Mouse (Mus musculus) embryo, embryonic 10 days (tissue): ENCODE data around the gene Frmd5.

Source experiments
- DNase-seq: peaks from one replicate; pipeline ENCODE4 v3.0.0-alpha.2; 2015; ENCODE audit warnings: low spot score

Gene Frmd5

GRCm38 (mm10) chr2:121761861-121762260, 45.0 kb downstream of the Frmd5 start:
- no peak for DNase-seq

GRCm38 (mm10) chr2:121761281-121761795, 45.5 kb downstream of the Frmd5 start:
- DNase-seq = no peak

GRCm38 (mm10) chr2:121760646-121761045, 46.2 kb downstream of the Frmd5 start:
- no peak for DNase-seq

GRCm38 (mm10) chr2:121758258-121758657, 48.6 kb downstream of the Frmd5 start:
- no peak for DNase-seq

DNA sequence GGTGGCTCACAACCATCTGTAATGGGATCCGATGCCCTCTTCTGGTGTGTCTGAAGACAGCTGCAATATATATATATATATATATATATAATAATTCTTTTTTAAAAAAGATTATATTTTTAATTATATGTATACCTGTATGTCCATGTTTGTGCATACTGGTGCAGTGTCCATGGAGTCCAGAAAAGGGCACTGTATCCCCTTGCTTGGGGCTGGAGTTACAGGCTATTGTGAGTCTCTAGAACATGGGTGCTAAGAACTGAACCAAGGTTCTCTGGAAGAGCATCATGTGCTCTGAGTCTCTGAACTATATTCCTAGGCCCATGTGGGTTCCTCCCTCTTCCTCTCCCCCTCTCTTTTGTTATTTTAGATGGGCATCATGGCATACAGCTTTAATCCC, 50.6 kb downstream of the Frmd5 start:
- no peak for DNase-seq

GRCm38 (mm10) chr2:121755056-121755455, 51.8 kb downstream of the Frmd5 start:
- peak; percentile 45 for DNase-seq

GRCm38 (mm10) chr2:121750121-121750520, 56.8 kb downstream of the Frmd5 start:
- DNase-seq = no peak

GRCm38 (mm10) chr2:121741151-121741550, 65.7 kb downstream of the Frmd5 start:
- DNase-seq = no peak

DNA sequence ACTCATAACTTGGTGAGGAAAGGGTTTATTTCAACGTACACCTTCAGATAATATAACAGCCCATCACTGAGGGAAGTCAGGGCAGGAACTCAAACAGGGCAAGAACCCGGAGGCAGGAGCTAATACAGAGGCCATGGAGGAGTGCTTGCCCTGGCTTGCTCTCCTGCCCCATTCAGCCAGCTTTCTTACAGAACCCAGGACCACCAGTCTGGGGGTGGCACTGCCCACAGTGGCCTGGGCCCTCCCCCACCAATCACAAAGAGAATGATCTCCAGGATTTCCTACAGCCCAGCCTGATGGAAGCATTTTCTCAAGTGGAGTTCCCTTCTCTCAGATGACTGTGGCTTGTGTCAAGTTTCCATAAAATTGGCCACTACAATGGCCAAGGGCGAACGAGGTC, 67.5 kb downstream of the Frmd5 start:
- no peak for DNase-seq

DNA sequence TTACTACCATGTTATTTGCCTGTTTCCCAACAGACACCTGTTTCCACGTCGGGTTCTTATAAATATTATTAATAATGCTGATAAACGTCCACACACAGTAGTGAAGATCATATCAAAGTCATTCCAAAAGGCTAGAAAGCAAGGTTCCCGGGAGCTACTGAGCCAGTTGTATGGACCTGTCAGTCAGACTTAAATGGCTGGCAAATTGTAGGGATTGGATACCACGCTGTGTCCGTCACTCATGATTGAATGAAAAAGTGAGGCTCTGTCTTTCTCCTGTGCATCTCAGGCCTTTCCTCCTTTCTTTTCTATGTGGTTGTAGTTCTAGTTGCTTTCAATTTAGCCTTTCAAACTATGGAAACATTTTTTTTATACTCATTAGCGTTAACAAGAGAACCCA, 73.5 kb downstream of the Frmd5 start:
- DNase-seq = no peak

DNA sequence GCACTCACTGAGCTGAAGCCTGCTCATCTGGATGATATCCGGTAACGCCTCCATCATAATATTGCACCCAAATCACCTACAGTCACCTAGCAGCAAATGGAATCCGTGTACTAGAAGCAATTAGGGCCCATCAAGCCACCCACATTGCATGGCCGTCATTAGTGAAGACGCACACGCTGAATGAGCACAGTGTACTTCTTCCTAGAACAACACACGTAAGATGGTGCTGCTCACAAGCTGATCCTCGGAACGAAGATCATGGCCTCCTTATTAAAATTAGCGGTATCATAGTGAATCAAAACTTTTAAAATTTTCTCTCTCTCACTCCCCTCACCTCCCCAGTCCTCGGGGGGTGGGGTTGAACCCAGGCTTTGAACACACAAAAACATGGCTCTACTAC, 76.4 kb downstream of the Frmd5 start:
- no peak for DNase-seq

DNA sequence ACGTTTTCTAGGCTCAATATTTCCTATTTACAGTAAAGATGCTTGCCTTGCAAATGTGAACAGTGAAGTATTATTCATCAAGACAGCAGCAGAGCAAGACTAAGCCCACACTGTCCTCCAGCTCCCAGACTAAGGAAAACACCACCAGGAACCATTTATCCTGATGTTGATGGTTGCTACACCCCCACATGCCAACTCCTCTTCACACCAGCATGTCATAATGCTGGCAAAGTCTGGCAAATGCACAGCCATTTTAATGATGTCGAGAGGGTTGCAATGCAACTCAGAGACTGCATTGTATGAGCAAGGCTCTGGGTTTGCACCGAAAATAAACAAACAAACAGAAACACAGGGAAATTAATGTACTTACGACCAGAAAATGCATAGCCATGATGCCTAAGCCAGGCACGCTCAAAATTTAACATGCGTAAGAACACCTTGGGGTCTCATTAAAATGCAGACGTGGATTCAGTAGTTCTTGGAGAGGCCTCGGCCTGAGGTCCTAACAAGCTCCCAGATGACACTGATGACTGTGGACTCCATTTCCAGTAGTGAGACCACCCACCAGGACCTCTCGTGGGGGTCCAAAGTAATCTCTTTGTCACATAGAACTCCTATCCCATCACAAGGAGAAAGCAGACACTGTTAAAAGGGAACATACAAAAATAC, 77.8 kb downstream of the Frmd5 start:
- no peak for DNase-seq

DNA sequence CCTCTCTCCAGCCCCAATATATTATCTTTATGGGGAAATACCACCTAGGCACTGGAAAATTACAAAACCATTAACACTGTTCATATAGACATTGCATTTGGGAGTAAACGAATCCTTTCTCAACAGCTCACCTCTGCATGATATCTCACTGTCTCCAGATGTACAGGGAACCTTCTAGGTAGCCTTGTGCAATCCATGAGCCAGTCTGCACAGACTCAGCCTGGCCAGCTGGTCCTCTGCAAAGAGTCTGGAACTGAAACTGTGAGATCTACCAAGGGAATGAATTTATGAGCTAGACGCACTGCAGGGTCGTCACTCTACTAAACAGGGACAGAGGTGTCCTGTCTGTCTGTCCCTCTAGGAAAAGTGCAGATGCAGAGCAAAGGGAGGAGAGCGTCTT, 82.0 kb downstream of the Frmd5 start:
- DNase-seq = no peak

GRCm38 (mm10) chr2:121723796-121724195, 83.1 kb downstream of the Frmd5 start:
- no peak for DNase-seq

DNA sequence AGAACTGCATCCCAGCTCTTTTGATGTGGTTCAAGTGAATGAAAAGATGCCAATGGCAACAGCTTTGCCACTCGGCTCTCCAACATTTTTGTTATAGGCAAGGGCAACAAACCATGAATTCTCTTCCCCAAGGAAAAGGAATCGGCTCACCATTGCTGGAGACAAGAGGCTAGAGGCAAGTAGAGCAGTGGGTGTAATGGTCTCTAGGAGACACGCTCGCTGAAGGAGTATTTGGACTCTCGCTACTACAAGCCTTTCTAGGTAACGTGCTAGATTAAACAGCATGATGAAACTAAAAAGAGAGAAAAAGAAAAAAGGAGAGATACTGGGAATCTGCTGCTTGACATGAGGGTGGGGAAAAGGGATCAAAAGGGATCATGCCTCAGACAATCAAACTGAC, 87.9 kb downstream of the Frmd5 start:
- DNase-seq = no peak

GRCm38 (mm10) chr2:121717133-121717532, 89.8 kb downstream of the Frmd5 start:
- no peak for DNase-seq

- no peak for DNase-seq
Measured at GRCm38 (mm10) chr2:121713567-121713966, 93.3 kb downstream of the Frmd5 start.

DNA sequence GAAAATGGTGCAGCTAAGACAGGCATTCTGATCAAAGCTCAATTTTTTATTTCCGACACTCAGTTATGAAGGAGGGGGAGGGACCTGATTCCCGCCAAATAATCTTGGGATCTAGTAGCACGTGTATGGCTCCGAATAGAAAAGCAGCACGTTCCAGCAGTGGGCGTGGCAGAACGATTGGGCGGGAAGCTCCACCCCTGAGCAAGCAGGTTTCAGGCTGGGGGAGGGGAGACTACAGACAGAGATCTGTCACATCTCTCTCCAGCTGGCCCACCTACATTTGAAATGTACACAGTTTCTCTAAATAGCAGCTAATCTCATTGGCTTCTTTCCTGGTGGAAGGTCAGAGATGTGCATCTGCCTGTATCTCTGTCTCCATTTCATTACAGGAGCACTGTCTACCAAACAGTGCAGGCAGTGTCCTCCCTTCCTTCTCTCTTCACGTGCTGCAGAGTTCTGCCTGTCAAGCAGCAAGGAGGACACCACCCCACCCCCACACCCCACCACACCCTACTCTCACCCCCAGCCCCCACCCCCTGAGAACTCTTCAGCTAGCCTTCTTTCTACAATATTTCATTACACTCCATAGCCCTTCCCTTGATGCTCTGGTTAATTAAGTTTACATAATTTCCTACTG, 95.0 kb downstream of the Frmd5 start:
- DNase-seq = peak; percentile 45

- DNase-seq = no peak
Measured at GRCm38 (mm10) chr2:121709096-121709495, 97.8 kb downstream of the Frmd5 start.

DNA sequence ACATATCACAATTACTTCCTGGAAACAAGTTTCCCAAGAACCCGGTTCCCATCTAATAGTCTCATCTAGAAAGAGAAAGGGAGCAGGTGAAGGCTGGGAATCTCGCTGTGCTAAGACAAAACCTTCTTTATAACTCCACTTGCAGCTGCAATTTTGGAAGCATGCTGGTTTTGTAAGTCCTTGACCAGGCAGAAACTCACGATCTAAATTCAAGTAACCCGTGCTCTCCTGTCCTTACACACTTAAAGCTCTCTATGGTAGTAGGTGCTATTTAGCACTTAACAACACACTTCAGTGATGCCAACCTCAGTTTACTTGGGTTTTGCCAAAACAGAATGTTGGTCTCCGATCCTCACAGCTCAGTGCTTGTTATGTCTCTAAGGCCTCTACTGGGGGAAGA, 99.4 kb downstream of the Frmd5 start:
- no peak for DNase-seq

DNA sequence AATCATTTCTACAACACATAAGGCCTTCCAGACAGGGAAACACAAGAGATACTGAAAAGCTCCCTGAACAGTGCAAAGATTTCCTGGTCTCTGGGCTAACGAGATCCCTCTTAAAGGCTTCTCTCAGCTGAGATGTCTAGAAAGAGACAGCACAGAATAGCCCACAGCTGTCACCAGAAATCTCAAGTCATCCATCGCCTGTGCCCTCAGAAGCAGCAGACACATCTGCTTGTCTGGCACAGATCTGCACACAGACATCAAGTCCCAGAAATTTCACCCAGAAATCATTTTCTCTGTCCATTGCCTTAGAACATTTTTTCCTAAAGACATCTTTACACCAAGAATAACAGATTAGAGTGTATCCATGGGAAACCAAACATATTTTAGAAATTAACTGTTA, 101.1 kb downstream of the Frmd5 start:
- DNase-seq = no peak

- DNase-seq = no peak
Measured at GRCm38 (mm10) chr2:121699331-121699730, 107.6 kb downstream of the Frmd5 start.

DNA sequence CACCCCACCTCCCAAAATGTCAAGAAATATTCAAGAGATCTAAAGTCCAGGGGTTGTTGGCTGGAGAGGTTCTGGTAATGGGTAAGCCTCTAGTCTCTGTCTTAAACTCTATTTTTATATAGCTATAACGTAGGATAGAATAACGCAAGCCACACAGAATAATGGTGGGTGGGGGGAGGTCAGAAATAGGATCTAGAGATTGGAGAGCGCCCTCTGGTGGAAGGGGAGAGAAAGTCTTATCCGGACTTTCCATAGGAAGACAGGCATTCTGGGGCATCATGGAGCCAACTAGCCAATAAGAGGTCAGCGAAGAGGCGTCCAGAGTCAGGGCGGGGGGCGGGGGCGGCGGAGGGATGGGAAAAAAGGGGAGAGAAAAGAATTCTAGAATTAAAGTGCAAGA, 111.5 kb downstream of the Frmd5 start:
- DNase-seq = no peak

GRCm38 (mm10) chr2:121688107-121688506, 118.8 kb downstream of the Frmd5 start:
- no peak for DNase-seq
